Mouse (Mus musculus) embryonic facial prominence, embryonic 10.5 days (tissue): Measurements from ENCODE around the gene Kmt2a. TPM values are rescaled to one million over a fixed set of nuclear protein-coding genes. Genes with fewer than 3 reads are reported as not detected.
"Not testable (repeated sequence)": the region's sequence is repeated elsewhere in the genome, so short reads cannot be mapped to it uniquely, and the experiment has no call there.

Experiments used
- DNase-seq: peaks from one replicate; pipeline ENCODE4 v3.0.0-alpha.2; 2017; ENCODE audit warnings: low spot score
- H3K27ac ChIP-seq: fragments of 300-500 bp; sonication (generic); replicated peaks from 2 replicates; pipeline ENCODE4 v1.5.1; 2016; ENCODE audit warnings: mild to moderate bottlenecking
- H3K27me3 ChIP-seq: fragments of 300-500 bp; sonication (generic); replicated peaks from 2 replicates; pipeline ENCODE4 v1.6.1; 2016; ENCODE audit warnings: low read depth, mild to moderate bottlenecking; ENCODE audit not compliant: poor library complexity, severe bottlenecking
- H3K36me3 ChIP-seq: fragments of 300-500 bp; sonication (generic); replicated peaks from 2 replicates; pipeline ENCODE4 v1.6.1; 2016; ENCODE audit warnings: mild to moderate bottlenecking, moderate library complexity
- H3K4me1 ChIP-seq: fragments of 300-500 bp; sonication (generic); 2 replicates; pipeline ENCODE4 v1.6.1; 2016
- H3K4me3 ChIP-seq: fragments of 300-500 bp; sonication (generic); 2 replicates; pipeline ENCODE4 v1.5.1; 2016; ENCODE audit warnings: mild to moderate bottlenecking, moderate library complexity
- H3K9me3 ChIP-seq: fragments of 300-500 bp; sonication (generic); 2 replicates; pipeline ENCODE4 v1.6.1; 2016; ENCODE audit warnings: mild to moderate bottlenecking
- WGBS: fragments of 180-500 bp; shearing (Covaris S2); methylation state at CpG from one replicate; pipeline ENCODE4 v1.1.7; 2016; 5-methylcytosine and 5-hydroxymethylcytosine counted together
- polyA plus RNA-seq: library from polyadenylated mRNA; unstranded; fragments of >200 nt; fragmentation: Nextera tagmentation; extraction: Ambion mirVana; gene quantifications from 2 replicates; pipeline ENCODE4 v1.2.1, GENCODE M21; 2016

The Kmt2a gene
- polyA plus RNA-seq, 1 experiment from 2014 or later = 14.1 TPM

GRCm38 (mm10) chr9:44801669-44802068 lies 79.4 kb downstream of the Kmt2a start:
- H3K36me3 ChIP-seq = peaks cover 25% of the 10 kb centered on the region
- 75% methylated on average over 6 of the region's 6 CpGs for WGBS
- no peaks in the 10 kb centered on the region for H3K9me3 ChIP-seq
- peaks cover 53% of the 10 kb centered on the region for H3K27me3 ChIP-seq
- no peak overlapping the region for H3K27ac ChIP-seq
- DNase-seq = no peak
- H3K4me3 ChIP-seq = no peak overlapping the region
- peaks cover 20% of the 10 kb centered on the region for H3K4me1 ChIP-seq

- WGBS = 51% methylated on average over 9 of the region's 9 CpGs
- DNase-seq = no peak
- H3K27me3 ChIP-seq = peaks cover 60% of the 10 kb centered on the region
- H3K27ac ChIP-seq = no peak overlapping the region
- H3K36me3 ChIP-seq = peaks cover 7% of the 10 kb centered on the region
- no peaks in the 10 kb centered on the region for H3K9me3 ChIP-seq
- H3K4me3 ChIP-seq = peak overlapping the region; percentile 78
- H3K4me1 ChIP-seq = peaks cover 20% of the 10 kb centered on the region
Measured at GRCm38 (mm10) chr9:44799958-44800324, 81.2 kb downstream of the Kmt2a start.

GRCm38 (mm10) chr9:44799102-44799957 lies 81.8 kb downstream of the Kmt2a start, which contains the start of gene Tmem25:
Gene Tmem25, minus strand, starts transcription at chr9:44799307.
- peaks cover 3% of the 10 kb centered on the region for H3K36me3 ChIP-seq
- H3K27ac ChIP-seq = peak within 1 kb of the TSS; percentile 84
- WGBS = under 1% methylated on average over 75 of the region's 75 CpGs
- peak; percentile 90 for DNase-seq
- H3K9me3 ChIP-seq = no peaks in the 10 kb centered on the region
- peaks cover 20% of the 10 kb centered on the region for H3K4me1 ChIP-seq
- peaks cover 60% of the 10 kb centered on the region for H3K27me3 ChIP-seq
- peak within 1 kb of the TSS; percentile 78 for H3K4me3 ChIP-seq

GRCm38 (mm10) chr9:44798298-44798697 lies 82.8 kb downstream of the Kmt2a start:
- Histone ChIP-seq H3K9me3 (no peaks in the 10 kb centered on the region), H3K27me3 (peaks cover 60% of the 10 kb centered on the region), H3K27ac (no peak overlapping the region), H3K4me1 (peaks cover 20% of the 10 kb centered on the region), H3K4me3 (peak overlapping the region; percentile 78), H3K36me3 (peaks cover 3% of the 10 kb centered on the region; the same call in 1 of the 2 replicates)
- DNase-seq = no peak
- 41% methylated on average over 7 of the region's 7 CpGs for WGBS

GRCm38 (mm10) chr9:44792842-44793241 lies 88.3 kb downstream of the Kmt2a start:
- Histone ChIP-seq H3K9me3 (no peaks in the 10 kb centered on the region), H3K36me3 (peaks cover 46% of the 10 kb centered on the region), H3K4me3 (no peak overlapping the region), H3K27ac (no peak overlapping the region), H3K4me1 (no peaks in the 10 kb centered on the region), H3K27me3 (peaks cover 16% of the 10 kb centered on the region)
- WGBS = 75% methylated on average over 9 of the region's 9 CpGs
- no peak for DNase-seq

GRCm38 (mm10) chr9:44772750-44773651 lies 108.1 kb downstream of the Kmt2a start:
- under 1% methylated on average over 41 of the region's 41 CpGs for WGBS
- Histone ChIP-seq H3K27ac (peak overlapping the region; percentile 89), H3K36me3 (peaks cover 26% of the 10 kb centered on the region), H3K9me3 (no peaks in the 10 kb centered on the region), H3K4me3 (peak overlapping the region; percentile 87), H3K27me3 (no peaks in the 10 kb centered on the region), H3K4me1 (peaks cover 10% of the 10 kb centered on the region)
- DNase-seq = peak; percentile 95

GRCm38 (mm10) chr9:44772392-44772749 lies 108.7 kb downstream of the Kmt2a start:
- DNase-seq = no peak
- H3K27me3 ChIP-seq = no peaks in the 10 kb centered on the region
- 0 out of 2 replicates have a peak overlapping the region, but pooled peaks have one; percentile 89 for H3K27ac ChIP-seq
- H3K9me3 ChIP-seq = no peaks in the 10 kb centered on the region
- H3K4me3 ChIP-seq = peak overlapping the region; percentile 87
- H3K36me3 ChIP-seq = peaks cover 26% of the 10 kb centered on the region
- 25% methylated on average over 5 of the region's 5 CpGs for WGBS
- H3K4me1 ChIP-seq = peaks cover 10% of the 10 kb centered on the region

GRCm38 (mm10) chr9:44771376-44771775 lies 109.7 kb downstream of the Kmt2a start:
- Histone ChIP-seq H3K4me1 (peaks cover 17% of the 10 kb centered on the region), H3K27ac (no peak overlapping the region), H3K27me3 (no peaks in the 10 kb centered on the region), H3K4me3 (no peak overlapping the region), H3K36me3 (peaks cover 18% of the 10 kb centered on the region), H3K9me3 (no peaks in the 10 kb centered on the region)
- 92% methylated on average over 5 of the region's 5 CpGs for WGBS
- no peak for DNase-seq

- WGBS = 44% methylated on average over 7 of the region's 9 CpGs
- H3K4me3 ChIP-seq = peak overlapping the region; percentile 100
- not testable (repeated sequence) for DNase-seq, H3K27me3 ChIP-seq, H3K9me3 ChIP-seq, H3K36me3 ChIP-seq
- H3K27ac ChIP-seq = peak overlapping the region; percentile 51; the same call in 1 of the 2 replicates
- peaks cover 16% of the 10 kb centered on the region for H3K4me1 ChIP-seq
Measured at GRCm38 (mm10) chr9:44768029-44768394, 113.1 kb downstream of the Kmt2a start.

GRCm38 (mm10) chr9:44767101-44768028 lies 113.7 kb downstream of the Kmt2a start, which contains the start of the genes Arcn1 and Ift46:
Gene Arcn1, minus strand, starts transcription at chr9:44767845.
Gene Ift46, plus strand, starts transcription at chr9:44767908.
- DNase-seq = peak; percentile 95
- Histone ChIP-seq H3K27me3 (no peaks in the 10 kb centered on the region), H3K4me1 (peaks cover 15% of the 10 kb centered on the region), H3K4me3 (peak within 1 kb of the TSS; percentile 100), H3K27ac (peak within 1 kb of the TSS; percentile 97), H3K36me3 (no peaks in the 10 kb centered on the region), H3K9me3 (no peaks in the 10 kb centered on the region)
- WGBS = under 1% methylated on average over 82 of the region's 82 CpGs

GRCm38 (mm10) chr9:44760873-44761272 lies 120.2 kb downstream of the Kmt2a start:
- DNase-seq = no peak
- Histone ChIP-seq H3K27me3 (no peaks in the 10 kb centered on the region), H3K9me3 (no peaks in the 10 kb centered on the region), H3K27ac (no peak overlapping the region), H3K4me3 (no peak overlapping the region), H3K36me3 (peaks cover 56% of the 10 kb centered on the region), H3K4me1 (peaks cover 4% of the 10 kb centered on the region)
- WGBS = 89% methylated on average over 2 of the region's 2 CpGs
